Mouse (Mus musculus) heart, embryonic 14.5 days (tissue): ENCODE results near the gene Pi4k2b. TPM values are rescaled to one million over a fixed set of nuclear protein-coding genes. Genes with fewer than 3 reads are reported as not detected.
A peak's percentile ranks its signal among the peaks of the same experiment; 100 is the strongest.

Experiments
- ATAC-seq: fragments of 200-750 bp; cut with Nextera tagmentation; 2 replicates; pipeline ENCODE4 v1.8.0; 2017; ENCODE audit warnings: low read depth, moderate TSS enrichment; ENCODE audit not compliant: insufficient number of reproducible peaks, insufficient read depth, low FRiP score
- H3K27ac ChIP-seq, 2 experiments: fragments of 200-500 bp in 1 of 2; fragments of 300-500 bp in 1 of 2; sonication (generic) in 1 of 2; replicated peaks in 1 of 2; 2 replicates each; pipeline ENCODE4 v1.5.1; 2012 to 2014; ENCODE audit warnings: low read depth in 2 of 2, low read length in 2 of 2, control low read depth in 1 of 2, mild to moderate bottlenecking in 1 of 2, mixed read lengths in 1 of 2; ENCODE audit not compliant: control insufficient read depth in 1 of 2, insufficient read depth in 1 of 2
- H3K27me3 ChIP-seq: fragments of 300-500 bp; sonication (generic); 2 replicates; pipeline ENCODE4 v1.6.1; 2014; ENCODE audit warnings: mild to moderate bottlenecking, low read length, control low read depth; ENCODE audit not compliant: control insufficient read depth, insufficient read depth
- H3K36me3 ChIP-seq: fragments of 300-500 bp; sonication (generic); 2 replicates; pipeline ENCODE4 v1.6.1; 2014; ENCODE audit warnings: mild to moderate bottlenecking, control low read depth, low read length, mixed read lengths; ENCODE audit not compliant: control insufficient read depth, insufficient read depth
- H3K4me1 ChIP-seq, 2 experiments: fragments of 200-500 bp in 1 of 2; fragments of 300-500 bp in 1 of 2; sonication (generic) in 1 of 2; 2 replicates each; pipeline ENCODE4 v1.6.1; 2012 to 2014; ENCODE audit warnings: low read length in 2 of 2, control low read depth in 1 of 2, mixed read lengths in 1 of 2; ENCODE audit not compliant: control insufficient read depth in 2 of 2, insufficient read depth in 2 of 2
- H3K4me2 ChIP-seq: fragments of 300-500 bp; sonication (generic); 2 replicates; pipeline ENCODE4 v1.6.1; 2014; ENCODE audit warnings: mild to moderate bottlenecking, low read length
- H3K4me3 ChIP-seq, 2 experiments: fragments of 200-500 bp in 1 of 2; fragments of 300-500 bp in 1 of 2; sonication (generic) in 1 of 2; 2 replicates each; pipeline ENCODE4 v1.5.1; 2012 to 2014; ENCODE audit warnings: low read length in 2 of 2, mild to moderate bottlenecking in 2 of 2, control low read depth in 1 of 2, low read depth in 1 of 2, moderate library complexity in 1 of 2; ENCODE audit not compliant: control insufficient read depth in 1 of 2, insufficient read depth in 1 of 2
- H3K9ac ChIP-seq: fragments of 300-500 bp; sonication (generic); 2 replicates; pipeline ENCODE4 v1.6.1; 2014; ENCODE audit warnings: mild to moderate bottlenecking, low read length
- H3K9me3 ChIP-seq: fragments of 300-500 bp; sonication (generic); 2 replicates; pipeline ENCODE4 v1.6.1; 2016; ENCODE audit warnings: low read length, control low read depth; ENCODE audit not compliant: control insufficient read depth
- WGBS: fragments of 180-500 bp; shearing (Covaris S2); extraction: QIAGEN DNeasy Blood & Tissue Kit; methylation state at CpG from one replicate; pipeline ENCODE4 v1.1.7; 2014; 5-methylcytosine and 5-hydroxymethylcytosine counted together
- polyA plus RNA-seq: library from polyadenylated mRNA; unstranded; fragments of >200 nt; fragmentation: Nextera tagmentation; extraction: Ambion mirVana; gene quantifications from 2 replicates; pipeline ENCODE4 v1.2.1, GENCODE M21; 2014

Gene Pi4k2b
- polyA plus RNA-seq, 1 experiment from 2014 or later, result 9.5 TPM

GRCm38 (mm10) chr5:52727747-52728146 is 13.6 kb upstream of the Pi4k2b start:
- Histone ChIP-seq H3K4me2 (no peak overlapping the region), H3K9me3 (no peaks in the 10 kb centered on the region), H3K27ac (no peak overlapping the region), H3K4me1 (no peaks in the 10 kb centered on the region), H3K4me3 (no peak overlapping the region), H3K36me3 (no peaks in the 10 kb centered on the region), H3K9ac (no peak overlapping the region), H3K27me3 (no peaks in the 10 kb centered on the region)
- no peak for ATAC-seq
- WGBS, result 72% methylated on average over 5 of the region's 5 CpGs

- Histone ChIP-seq H3K36me3 (no peaks in the 10 kb centered on the region), H3K4me3 (no peak overlapping the region), H3K27ac (no peak overlapping the region), H3K9ac (no peak overlapping the region), H3K4me2 (no peak overlapping the region), H3K27me3 (no peaks in the 10 kb centered on the region), H3K9me3 (no peaks in the 10 kb centered on the region), H3K4me1 (no peaks in the 10 kb centered on the region)
- WGBS, result 51% methylated on average over 4 of the region's 4 CpGs
- ATAC-seq, result no peak
Observed at GRCm38 (mm10) chr5:52732811-52733210, 8.6 kb upstream of the Pi4k2b start.

GRCm38 (mm10) chr5:52736046-52736445 is 5.3 kb upstream of the Pi4k2b start:
- H3K36me3 ChIP-seq, result no peaks in the 10 kb centered on the region
- H3K4me2 ChIP-seq, result no peak overlapping the region
- no peaks in the 10 kb centered on the region for H3K27me3 ChIP-seq
- no peak overlapping the region for H3K4me3 ChIP-seq
- no peaks in the 10 kb centered on the region for H3K4me1 ChIP-seq
- H3K27ac ChIP-seq, result no peak overlapping the region
- WGBS, result 86% methylated on average over 3 of the region's 3 CpGs
- no peaks in the 10 kb centered on the region for H3K9me3 ChIP-seq
- H3K9ac ChIP-seq, result no peak overlapping the region
- no peak for ATAC-seq

GRCm38 (mm10) chr5:52742112-52742813 is 889 bp downstream of the Pi4k2b start:
- Histone ChIP-seq H3K4me1 (peaks cover 0 to 8% of the 10 kb centered on the region in 2 experiments; a peak in 2 of 4 replicates), H3K4me2 (peak overlapping the region; percentile 68), H3K9me3 (no peaks in the 10 kb centered on the region), H3K36me3 (no peaks in the 10 kb centered on the region), H3K9ac (peak overlapping the region; percentile 89), H3K27ac (peak overlapping the region; percentile 84 to 85), H3K4me3 (peak overlapping the region; percentile 86 to 100), H3K27me3 (no peaks in the 10 kb centered on the region)
- no peak for ATAC-seq
- WGBS, result 5% methylated on average over 17 of the region's 17 CpGs

- Histone ChIP-seq H3K4me1 (peaks cover 0 to 8% of the 10 kb centered on the region in 2 experiments; a peak in 2 of 4 replicates), H3K36me3 (no peaks in the 10 kb centered on the region), H3K9ac (no peak overlapping the region), H3K27me3 (no peaks in the 10 kb centered on the region), H3K4me2 (peak overlapping the region; percentile 68), H3K27ac (no peak overlapping the region), H3K4me3 (no peak overlapping the region), H3K9me3 (no peaks in the 10 kb centered on the region)
- ATAC-seq, result no peak
- whole genome bisulfite sequencing, result 66% methylated on average over 4 of the region's 4 CpGs
Observed at GRCm38 (mm10) chr5:52743231-52743630, 1.9 kb downstream of the Pi4k2b start.

- 0 out of 2 replicates have a peak, but pooled peaks cover 12% of the 10 kb centered on the region for H3K36me3 ChIP-seq
- H3K9ac ChIP-seq, result no peak overlapping the region
- H3K4me2 ChIP-seq, result no peak overlapping the region
- peaks cover 0 to 8% of the 10 kb centered on the region in 2 experiments; a peak in 2 of 4 replicates for H3K4me1 ChIP-seq
- H3K9me3 ChIP-seq, result no peaks in the 10 kb centered on the region
- H3K27ac ChIP-seq, result no peak overlapping the region
- H3K27me3 ChIP-seq, result no peaks in the 10 kb centered on the region
- no peak overlapping the region for H3K4me3 ChIP-seq
- no peak for ATAC-seq
Observed at GRCm38 (mm10) chr5:52746920-52747319, 5.5 kb downstream of the Pi4k2b start.

GRCm38 (mm10) chr5:52748732-52749131 is 7.4 kb downstream of the Pi4k2b start:
- WGBS, result 71% methylated on average over 5 of the region's 5 CpGs

GRCm38 (mm10) chr5:52753146-52753545 is 11.8 kb downstream of the Pi4k2b start:
- no peak for ATAC-seq
- WGBS, result 86% methylated on average over 9 of the region's 9 CpGs
- no peaks in the 10 kb centered on the region for H3K4me1 ChIP-seq
- H3K4me2 ChIP-seq, result no peak overlapping the region
- no peak overlapping the region for H3K9ac ChIP-seq
- H3K36me3 ChIP-seq, result peaks cover 24% of the 10 kb centered on the region; the same call in 1 of the 2 replicates
- no peak overlapping the region for H3K4me3 ChIP-seq
- H3K9me3 ChIP-seq, result no peaks in the 10 kb centered on the region
- H3K27ac ChIP-seq, result no peak overlapping the region
- H3K27me3 ChIP-seq, result no peaks in the 10 kb centered on the region

More at GRCm38 (mm10) chr5:52748732-52749131, 7.4 kb downstream of the Pi4k2b start:
- H3K36me3 ChIP-seq, result peaks cover 18% of the 10 kb centered on the region; the same call in 1 of the 2 replicates
- no peak overlapping the region for H3K4me3 ChIP-seq
- no peaks in the 10 kb centered on the region for H3K27me3 ChIP-seq
- no peak overlapping the region for H3K9ac ChIP-seq
- no peak overlapping the region for H3K27ac ChIP-seq
- H3K4me2 ChIP-seq, result no peak overlapping the region
- no peaks in the 10 kb centered on the region for H3K9me3 ChIP-seq
- ATAC-seq, result no peak
- no peaks in the 10 kb centered on the region for H3K4me1 ChIP-seq
